Mouse (Mus musculus): Measurements from ENCODE around the gene Abca4.
"Not testable (repeated sequence)": the region's sequence is repeated elsewhere in the genome, so short reads cannot be mapped to it uniquely, and the experiment has no call there.

Abca4 gene

DNA sequence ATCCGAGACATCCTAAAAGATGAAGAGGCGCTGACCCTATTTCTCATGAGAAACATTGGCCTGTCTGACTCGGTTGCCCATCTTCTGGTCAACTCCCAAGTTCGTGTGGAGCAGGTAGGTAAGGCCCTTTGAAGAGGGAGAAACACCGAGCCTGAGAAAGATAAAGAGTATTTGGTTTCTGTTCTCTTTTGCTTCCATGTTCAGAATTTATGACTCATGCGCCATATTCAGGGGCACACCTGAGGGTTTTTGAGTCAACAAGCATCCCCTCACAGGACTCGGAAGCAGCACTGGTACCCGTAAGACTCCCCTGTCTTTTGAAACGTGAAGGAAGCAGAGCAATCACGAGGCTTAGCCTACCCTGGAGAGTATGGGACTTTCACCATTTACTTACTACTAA, 18.3 kb downstream of the Abca4 start:
- DNase-seq = no peak

- DNase-seq = no peak
Measured at GRCm38 (mm10) chr3:122064556-122065410, 20.5 kb downstream of the Abca4 start.

- DNase-seq = no peak
Measured at GRCm38 (mm10) chr3:122071769-122072168, 27.5 kb downstream of the Abca4 start.

- DNase-seq = peak; percentile 36 to 50
Measured at GRCm38 (mm10) chr3:122072646-122073571, 28.7 kb downstream of the Abca4 start.

- no peak for DNase-seq
Measured at GRCm38 (mm10) chr3:122073595-122073994, 29.4 kb downstream of the Abca4 start.

DNA sequence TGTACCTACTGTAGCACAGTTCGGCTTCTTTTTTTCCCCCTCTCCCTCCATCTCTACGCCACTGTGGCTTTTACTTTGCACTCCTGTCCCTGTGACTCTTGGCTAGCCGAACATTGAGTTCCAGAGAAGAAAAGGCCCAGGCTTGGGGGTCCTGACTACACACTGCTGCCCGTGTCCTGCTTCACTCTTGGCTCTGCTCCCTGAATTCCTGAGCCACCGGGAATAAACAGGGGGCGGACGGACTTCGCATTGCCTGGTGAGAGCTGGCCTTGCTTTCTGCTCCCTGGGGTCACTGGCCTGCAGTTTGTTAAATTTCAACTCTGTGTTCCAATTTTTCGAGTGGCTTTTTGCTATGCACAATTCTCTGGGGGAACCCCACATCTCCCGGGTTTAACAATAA, 30.1 kb downstream of the Abca4 start:
- DNase-seq = peak; percentile 36 to 51

GRCm38 (mm10) chr3:122078141-122078540, 33.9 kb downstream of the Abca4 start:
- DNase-seq = no peak

GRCm38 (mm10) chr3:122079172-122079571, 34.9 kb downstream of the Abca4 start:
- no peak for DNase-seq

- DNase-seq = not testable (repeated sequence)
Measured at GRCm38 (mm10) chr3:122081634-122082033, 37.4 kb downstream of the Abca4 start.

- no peak for DNase-seq
Measured at GRCm38 (mm10) chr3:122082338-122082737, 38.1 kb downstream of the Abca4 start.

DNA sequence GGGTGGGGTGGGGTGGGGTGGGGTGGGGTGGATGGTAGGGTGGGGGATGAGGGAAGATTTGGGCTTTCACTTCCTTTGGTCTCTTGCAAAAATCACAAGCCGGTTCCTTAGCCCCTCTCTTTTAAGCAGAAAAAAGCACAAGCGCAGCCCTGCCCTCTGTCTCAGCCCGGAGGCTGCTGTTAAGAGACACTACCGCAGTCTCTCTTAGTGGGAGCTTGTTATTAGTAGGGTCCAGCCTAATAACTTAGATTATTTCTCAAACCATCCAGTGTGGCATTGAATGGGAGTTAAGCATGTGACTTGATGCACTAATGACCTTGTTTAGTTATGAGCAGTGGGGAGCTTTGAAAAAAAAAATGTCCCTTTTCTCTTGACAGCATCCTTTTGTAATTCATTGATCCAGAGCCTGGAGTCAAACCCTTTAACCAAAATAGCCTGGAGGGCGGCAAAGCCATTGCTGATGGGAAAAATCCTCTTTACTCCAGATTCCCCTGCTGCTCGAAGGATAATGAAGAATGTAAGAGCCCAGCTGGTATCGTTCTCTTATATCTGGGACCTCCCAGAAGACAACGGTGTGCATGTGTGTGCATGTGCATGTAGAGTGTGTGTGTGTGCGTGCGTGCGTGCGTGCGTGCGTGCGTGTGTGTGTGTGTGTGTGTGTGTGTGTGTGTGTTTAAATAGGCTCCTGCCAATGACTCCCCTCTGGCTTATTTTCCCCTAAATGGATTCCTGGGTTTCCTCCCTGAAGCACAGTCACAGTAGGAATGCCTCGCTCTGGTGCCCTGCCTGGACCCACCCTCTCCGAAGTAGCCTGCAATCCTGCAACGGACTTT, 41.1 kb downstream of the Abca4 start:
- DNase-seq = peak; percentile 59 to 67

DNA sequence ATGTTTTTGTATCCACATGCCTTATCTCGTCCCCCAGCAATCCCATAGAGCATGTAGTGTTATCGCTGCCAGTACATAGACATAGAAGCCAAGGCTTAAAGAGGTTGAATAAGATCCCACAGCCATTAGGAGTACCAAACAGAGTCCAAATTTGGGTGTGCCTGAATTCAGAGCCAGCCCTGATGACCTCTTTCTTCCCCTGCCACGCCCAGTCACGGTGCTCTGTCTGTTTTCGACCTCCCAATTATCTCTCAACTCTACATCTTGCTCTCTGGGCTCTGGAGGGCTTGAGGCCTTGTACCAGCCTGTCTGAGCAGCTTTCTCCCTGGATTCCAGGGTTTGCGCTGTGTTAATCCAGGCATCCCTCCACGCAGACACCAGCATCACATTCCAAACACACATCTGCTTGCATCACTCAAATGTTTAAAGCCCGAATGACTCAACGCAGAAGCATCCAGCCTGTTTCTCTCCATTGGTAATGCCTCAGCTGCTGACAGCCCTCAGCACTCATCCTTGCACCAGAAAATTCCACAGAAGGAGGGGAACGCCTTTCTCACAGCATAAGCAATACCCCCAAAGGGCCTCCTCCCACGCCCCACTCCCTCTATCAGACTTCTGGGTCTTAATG, 43.9 kb downstream of the Abca4 start:
- DNase-seq = no peak

GRCm38 (mm10) chr3:122090338-122090737, 46.1 kb downstream of the Abca4 start:
- DNase-seq = no peak

DNA sequence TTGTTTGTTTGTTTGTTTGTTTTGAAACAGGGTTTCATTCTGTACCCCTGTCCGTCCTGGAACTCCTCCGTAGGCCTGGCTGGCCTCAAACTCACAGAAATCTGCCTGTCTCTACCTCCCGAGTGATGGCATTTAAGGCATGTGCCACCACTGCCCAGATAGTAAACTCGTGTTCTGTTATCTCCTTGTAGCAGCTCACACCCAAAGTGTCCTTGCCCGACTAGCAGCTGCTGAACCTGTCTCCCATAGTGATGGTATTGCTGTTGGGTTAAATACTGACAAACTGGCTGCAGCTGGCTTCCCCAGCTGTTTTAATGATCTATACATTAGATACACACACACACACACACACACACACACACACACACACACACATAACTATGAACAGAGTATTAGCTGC, 55.5 kb downstream of the Abca4 start:
- DNase-seq = no peak

DNA sequence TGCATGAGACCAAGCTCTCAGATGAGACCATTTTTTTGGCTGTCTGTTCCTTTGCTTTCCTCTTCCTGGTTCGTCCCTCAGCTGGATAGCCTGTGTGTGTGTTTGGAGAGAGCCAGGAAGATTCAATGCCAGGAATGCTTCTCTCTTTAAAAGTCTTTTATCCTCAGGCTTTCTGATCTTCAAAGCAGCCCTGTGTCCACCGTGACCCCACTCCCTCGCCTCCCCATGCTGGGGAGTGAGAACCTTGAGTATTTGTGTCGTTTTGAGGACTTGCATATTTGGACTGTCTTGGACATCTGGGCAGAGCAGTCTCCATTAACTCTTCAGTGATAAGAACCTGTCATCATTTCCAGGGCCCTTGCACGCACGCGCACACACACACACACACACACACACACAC, 57.8 kb downstream of the Abca4 start:
- no peak for DNase-seq

DNA sequence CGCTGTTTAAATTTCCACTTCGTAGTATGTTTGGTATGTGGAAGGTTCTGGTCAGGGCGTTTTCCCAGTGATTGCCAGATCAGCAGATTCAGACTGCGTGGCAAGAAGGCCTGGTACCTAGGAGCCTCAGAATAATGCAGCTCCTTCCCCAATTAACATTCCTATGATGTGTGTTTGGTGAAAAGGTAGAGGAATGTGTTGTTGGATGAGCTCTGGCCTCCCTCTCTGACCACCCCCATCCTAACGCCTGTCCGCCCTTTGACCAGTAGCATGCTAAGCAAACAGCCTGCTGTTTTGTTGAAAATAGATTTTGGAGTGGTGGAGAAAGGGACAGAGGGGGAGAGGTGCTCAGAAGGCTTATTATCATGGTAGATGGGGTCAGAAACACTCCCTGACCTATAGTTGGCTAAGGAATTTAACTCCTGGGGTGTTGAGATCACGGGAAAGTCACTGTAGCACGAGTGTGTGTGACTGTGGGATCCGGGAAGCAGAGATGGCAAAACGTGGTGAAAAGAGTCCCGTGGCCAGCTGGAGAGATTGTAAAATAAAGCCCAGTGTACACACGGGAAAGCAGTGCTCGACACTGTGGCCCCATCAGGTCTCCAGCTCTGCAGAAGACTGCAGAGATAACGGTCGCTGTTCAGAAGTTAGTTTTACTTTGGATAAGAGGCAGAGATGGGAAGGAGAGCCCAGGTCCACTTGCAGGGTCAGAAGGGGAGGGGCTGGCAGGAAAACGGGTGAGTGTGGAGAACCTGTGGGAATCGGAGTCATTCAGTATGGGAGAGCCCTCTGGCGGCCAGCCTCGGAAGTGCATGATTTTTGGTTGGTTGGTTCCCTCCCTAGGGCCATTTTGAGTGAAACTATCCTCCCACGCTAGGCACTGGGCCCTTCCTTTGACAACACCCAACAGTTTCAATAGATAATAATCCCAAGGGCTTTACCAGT, 59.9 kb downstream of the Abca4 start:
- peak; percentile 94 to 96 for DNase-seq

DNA sequence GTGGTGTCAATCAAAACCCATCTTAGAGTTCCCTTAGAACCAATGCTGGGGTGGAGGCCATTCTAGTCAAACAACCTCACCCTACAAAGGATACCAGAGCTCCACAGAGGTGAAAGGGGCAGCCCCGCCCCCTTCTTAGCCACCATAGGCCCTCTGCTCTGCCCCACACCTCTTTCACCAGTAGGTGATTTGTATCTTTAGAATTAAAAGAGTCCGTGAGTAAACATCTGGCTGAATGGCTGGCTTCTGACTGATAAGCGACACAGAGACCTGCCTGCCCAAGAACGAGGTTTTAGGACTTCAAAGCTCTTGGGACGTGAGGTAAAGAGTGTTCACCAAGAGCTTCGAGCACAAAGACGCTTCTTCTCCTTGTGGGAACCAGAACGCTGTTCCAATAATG, 62.7 kb downstream of the Abca4 start:
- no peak for DNase-seq

DNA sequence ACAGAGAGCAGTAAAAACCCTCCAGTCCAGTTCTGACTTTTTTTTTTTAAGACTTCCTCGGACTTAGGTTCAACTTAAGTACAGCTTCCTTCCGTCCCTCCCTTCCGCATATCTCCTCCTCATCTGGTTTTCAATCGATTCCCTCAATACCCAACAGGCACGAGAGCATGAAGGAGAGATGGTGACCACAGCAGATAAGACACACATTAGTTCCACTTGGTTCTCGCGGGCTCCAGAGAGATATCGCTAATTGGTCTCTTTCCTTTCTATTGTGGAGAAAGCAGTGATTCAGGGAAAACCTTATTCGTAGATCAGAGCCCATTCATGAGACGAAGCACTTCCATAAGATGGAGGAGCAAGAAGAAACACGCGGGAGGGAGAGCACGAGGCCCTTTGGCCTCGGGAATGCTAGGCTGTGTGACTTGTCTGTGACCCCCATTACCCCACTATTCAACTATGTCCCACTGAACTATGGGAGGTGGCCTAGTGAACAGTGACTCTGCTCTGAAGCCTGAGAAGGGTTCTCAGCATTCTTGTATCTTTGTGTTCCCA, 63.5 kb downstream of the Abca4 start:
- no peak for DNase-seq

DNA sequence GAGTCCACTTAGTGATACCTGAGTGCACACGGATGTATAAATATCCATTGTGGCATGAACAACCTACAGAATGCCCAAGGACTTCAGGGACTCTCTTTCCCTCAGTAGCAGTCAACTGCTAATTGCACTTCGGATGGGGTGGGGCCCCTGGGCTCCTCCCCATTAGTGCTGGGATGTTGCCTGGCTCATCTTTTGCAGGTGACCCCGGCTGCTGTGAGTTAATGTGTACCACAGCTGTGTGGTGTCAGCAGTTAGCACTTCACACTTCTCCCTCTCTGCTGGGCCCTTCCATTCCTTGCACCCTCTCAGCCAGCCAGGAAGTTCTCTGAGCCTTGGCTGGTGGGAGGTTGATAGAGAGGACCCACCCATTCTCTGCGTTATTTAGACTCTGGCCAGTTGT, 65.2 kb downstream of the Abca4 start:
- DNase-seq = no peak

GRCm38 (mm10) chr3:122111141-122111981, 67.1 kb downstream of the Abca4 start:
- peak; percentile 62 to 67 for DNase-seq

Data from cerebellum, postnatal 10 days (tissue).